Mouse (Mus musculus) mesoderm, embryonic 11.5 days (tissue): ENCODE results near the gene Gm1123.

Source experiments
- DNase-seq: peaks from one replicate; pipeline ENCODE4 v3.0.0-alpha.2; 2012; ENCODE audit warnings: low read depth, low spot score

Gene Gm1123

DNA sequence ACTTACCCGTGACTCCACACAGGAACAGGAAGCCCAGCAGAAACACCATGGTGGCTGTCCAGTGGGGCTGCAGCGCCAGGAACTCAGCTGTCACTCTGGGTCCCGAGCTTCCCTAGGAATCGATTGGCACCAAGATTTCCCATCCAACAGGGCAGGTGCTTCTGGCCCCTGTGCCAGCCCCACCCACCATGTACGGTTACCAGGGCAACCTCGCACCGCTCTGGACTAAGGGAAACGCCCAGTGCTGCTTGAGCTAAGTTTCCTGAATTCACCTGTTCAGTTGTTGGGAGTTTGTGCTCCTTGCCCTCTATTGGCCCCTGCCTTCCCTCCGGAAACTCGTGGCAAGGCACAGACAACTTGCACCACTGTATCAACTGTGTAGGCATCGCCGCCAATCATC lies at the start of gene Gm1123:
Gm1123 (minus strand) TSS at position 141 of the 400 bp plus-strand sequence.
- no peak for DNase-seq

DNA sequence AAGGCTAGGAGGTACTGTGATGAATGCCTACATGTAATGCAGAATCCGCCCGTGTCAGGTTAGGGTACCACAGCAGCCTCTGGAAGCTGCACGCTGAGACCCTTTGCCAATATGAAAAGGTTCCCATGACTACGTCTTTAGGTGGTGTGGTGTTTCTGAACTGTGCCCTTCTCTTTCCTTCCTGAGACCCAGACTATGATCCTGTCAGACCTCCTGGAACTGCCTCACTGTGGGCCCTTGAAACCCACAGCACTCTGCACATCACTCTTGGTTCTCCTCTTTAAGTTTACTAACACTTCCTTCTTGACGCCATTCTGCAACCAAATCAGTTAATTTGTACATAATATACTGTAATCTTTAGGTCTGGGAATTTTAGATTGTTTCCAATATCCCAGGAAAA lies 46.2 kb upstream of the Gm1123 start:
- no peak for DNase-seq

- DNase-seq, result no peak
Observed at GRCm38 (mm10) chr9:99081308-99081707, 45.8 kb upstream of the Gm1123 start.

- DNase-seq, result no peak
Observed at GRCm38 (mm10) chr9:99080657-99081056, 45.1 kb upstream of the Gm1123 start.

DNA sequence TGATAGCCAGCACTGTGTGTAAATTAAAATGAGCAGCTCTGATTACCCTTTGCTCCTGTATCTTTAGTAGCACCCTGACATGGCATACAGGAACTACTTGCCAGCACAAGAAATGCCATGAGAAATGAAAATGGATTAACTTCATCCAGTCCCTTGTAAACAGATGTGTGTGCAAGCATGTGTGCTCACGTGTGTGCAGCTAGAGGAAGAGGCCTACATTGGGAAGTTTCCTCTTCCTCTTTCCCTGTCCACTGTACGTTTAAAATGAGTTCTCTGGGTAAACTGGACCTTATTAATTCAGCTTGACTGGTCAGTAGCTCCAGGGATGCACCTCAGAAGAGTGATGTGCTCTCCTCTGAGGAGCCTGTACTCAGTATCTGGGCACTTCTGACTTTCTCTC lies 38.9 kb upstream of the Gm1123 start:
- no peak for DNase-seq

DNA sequence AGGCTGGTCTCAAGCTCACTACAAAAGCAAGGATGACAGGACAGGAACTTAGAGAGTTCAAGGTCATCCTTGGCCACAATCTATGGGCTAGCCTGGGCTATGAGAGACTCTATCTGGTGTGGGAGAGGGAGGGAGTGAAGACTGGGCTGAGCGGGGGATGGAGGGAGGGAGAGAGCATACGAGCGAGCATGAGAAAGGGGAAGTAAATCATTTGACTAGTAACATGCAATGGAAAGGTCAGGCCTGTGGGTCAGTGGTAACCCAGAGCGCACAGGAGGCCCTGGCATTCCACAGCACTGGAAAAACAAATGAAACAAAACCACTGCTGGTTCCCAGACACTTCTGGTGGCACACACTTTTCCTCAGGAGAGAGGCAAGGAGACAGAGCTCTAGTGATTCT lies 37.0 kb upstream of the Gm1123 start:
- DNase-seq, result peak; percentile 50

DNA sequence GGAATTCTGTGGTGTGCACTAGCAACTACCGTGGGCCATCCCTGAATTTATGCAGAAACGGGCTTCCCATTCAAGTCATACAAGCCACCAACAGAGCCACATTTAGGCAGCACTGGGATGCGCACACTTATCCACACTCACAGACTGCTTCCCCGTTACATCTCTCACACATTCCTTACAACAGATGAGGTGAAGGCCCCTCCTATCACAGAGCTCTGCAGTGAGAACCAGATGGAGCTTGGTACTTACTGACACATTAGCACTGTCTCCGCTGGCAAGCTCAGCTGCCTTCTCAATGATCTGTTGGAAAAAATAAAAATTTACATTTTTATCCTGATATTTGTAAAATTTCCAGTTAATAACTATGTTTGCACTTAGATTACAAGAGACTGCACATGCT lies 29.8 kb upstream of the Gm1123 start:
- DNase-seq, result no peak

DNA sequence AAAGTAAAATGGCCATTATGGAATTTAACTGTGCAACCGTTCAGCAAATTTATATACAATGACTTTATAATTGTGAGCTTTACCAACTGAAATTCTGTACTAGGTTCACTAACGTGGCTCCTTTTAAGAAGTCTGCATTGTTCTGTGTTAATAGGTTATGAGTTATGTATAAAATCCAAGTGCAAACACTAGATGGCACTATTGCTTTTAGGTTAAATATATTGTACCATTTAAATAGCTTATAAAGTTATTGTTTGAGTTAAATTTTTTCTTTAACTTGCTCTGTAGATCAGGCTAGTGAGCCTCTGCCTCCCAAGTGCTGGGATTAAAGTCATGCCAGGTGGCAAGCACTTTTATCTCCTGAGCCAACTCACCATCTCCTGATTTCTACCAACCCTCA lies 28.7 kb upstream of the Gm1123 start:
- DNase-seq, result peak; percentile 21

DNA sequence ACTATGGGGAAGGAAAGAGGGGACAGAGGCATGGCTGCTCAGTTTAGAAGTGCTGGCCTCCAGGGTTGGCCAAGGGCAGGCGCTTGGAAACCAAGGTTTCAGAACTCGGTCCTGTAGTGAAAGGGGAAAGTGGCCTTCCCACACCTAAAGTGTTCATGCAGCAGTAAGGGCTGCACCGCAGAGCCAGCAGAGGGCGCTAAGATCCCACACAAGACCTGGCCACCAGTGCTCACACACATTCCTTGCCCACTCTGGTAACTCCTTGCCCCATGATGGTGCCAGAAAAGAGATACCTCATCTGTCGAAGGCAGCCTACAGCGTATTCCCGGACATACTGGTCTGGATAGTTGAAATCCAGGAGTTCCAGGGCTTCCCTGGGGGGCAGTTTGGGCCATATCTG lies 27.0 kb upstream of the Gm1123 start:
- DNase-seq, result peak; percentile 83

DNA sequence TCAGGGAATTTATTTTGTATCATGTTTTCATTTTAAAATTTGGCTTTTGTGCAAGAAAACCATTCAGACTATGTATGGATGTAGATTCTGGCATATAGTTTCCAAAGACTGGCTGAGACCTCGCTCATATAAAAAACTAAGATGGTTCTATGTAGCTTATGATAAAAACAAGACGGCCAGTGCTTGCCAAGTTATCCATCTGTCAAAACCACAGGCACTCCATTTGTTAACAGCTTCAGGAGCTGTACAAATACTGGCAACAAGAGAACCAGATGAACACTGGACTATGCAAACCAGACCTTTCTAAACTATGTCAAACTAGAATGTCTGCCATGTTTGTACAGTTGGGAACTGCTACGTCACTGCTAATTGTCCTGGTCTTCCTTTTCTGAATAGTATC lies 22.2 kb upstream of the Gm1123 start:
- no peak for DNase-seq

- no peak for DNase-seq
Observed at GRCm38 (mm10) chr9:99049760-99050159, 14.2 kb upstream of the Gm1123 start.

GRCm38 (mm10) chr9:99048724-99049250 lies 13.3 kb upstream of the Gm1123 start:
- DNase-seq, result no peak

- DNase-seq, result no peak
Observed at GRCm38 (mm10) chr9:99044761-99045160, 9.2 kb upstream of the Gm1123 start.

GRCm38 (mm10) chr9:99042641-99043040 lies 7.1 kb upstream of the Gm1123 start:
- DNase-seq, result no peak

DNA sequence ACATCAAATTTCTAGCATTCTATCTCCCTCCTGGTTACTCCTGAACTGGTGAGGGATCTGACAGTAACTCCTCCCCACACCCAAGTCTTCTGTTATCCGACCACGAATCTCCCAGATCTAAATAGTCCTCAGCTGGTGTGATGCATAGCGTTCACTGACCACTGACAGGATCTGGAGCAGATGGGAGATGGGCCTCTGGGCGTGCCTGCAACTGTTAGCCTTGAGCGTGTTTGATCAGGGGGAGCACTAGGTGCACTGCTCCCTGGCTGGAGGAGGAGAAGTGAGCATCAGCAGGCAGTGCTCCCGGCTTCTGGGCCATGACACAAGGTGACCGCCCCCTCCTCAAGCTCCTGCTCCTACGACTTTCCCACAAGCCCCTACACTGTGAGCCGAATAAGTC lies 6.5 kb upstream of the Gm1123 start:
- no peak for DNase-seq

GRCm38 (mm10) chr9:99034111-99034510 lies 1.4 kb downstream of the Gm1123 start:
- DNase-seq, result no peak

- no peak for DNase-seq
Observed at GRCm38 (mm10) chr9:99032031-99032430, 3.5 kb downstream of the Gm1123 start.

- no peak for DNase-seq
Observed at GRCm38 (mm10) chr9:99021751-99022150, 13.8 kb downstream of the Gm1123 start.

GRCm38 (mm10) chr9:99021166-99021565 lies 14.3 kb downstream of the Gm1123 start:
- DNase-seq, result no peak

- DNase-seq, result no peak
Observed at GRCm38 (mm10) chr9:99017679-99018078, 17.8 kb downstream of the Gm1123 start.

DNA sequence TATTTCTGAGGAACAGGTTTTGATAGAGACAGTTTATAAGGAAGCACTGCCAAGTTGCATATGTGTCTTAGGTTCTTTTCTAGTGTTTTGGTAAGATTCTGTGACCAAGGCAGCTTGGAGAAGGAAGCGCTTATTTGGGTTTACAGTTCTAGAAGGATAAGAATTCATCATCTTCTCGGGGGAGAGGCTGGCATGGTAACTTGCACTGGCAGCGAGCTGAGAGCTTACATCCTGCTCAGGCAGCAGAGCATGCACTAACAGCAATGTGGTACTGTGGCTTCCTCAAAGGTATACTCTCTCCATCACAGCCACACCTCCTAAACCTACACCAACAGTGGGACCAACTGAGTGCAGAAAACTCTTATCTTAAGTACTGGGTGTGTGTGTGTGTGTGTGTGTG lies 18.8 kb downstream of the Gm1123 start:
- DNase-seq, result no peak

DNA sequence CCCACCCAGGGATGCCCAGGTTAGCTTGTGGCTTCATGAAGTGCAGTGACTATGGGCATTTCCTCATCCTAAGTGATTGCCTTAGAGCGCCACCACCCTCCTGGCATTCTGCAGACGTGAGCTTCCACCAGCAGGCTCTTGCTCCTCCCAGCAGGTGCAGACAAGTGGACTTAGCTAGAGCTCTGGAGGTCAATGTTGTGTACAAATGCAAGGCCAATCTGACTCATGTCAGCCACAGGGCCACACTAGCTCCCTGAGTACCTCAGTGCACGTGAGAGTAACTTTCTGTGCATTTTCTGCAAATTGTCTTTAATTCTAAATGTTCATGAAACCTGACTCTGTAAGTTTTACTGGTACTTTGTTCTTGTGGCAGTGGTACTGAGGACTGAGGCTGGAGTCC lies 19.2 kb downstream of the Gm1123 start:
- no peak for DNase-seq

DNA sequence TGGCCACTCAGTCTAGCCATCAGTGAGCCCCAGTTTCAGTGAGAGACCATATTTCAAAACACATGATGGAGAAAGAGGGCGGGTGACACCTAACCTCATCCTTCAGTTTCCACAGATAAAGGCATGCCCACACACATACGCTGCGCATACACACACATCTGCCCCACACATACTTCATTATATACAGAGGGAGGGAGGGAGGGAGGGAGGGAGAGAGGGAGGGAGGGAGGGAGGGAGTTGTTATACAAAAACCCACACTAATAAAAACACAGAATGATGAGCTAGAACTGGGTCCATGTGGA lies 25.7 kb downstream of the Gm1123 start:
- DNase-seq, result no peak

DNA sequence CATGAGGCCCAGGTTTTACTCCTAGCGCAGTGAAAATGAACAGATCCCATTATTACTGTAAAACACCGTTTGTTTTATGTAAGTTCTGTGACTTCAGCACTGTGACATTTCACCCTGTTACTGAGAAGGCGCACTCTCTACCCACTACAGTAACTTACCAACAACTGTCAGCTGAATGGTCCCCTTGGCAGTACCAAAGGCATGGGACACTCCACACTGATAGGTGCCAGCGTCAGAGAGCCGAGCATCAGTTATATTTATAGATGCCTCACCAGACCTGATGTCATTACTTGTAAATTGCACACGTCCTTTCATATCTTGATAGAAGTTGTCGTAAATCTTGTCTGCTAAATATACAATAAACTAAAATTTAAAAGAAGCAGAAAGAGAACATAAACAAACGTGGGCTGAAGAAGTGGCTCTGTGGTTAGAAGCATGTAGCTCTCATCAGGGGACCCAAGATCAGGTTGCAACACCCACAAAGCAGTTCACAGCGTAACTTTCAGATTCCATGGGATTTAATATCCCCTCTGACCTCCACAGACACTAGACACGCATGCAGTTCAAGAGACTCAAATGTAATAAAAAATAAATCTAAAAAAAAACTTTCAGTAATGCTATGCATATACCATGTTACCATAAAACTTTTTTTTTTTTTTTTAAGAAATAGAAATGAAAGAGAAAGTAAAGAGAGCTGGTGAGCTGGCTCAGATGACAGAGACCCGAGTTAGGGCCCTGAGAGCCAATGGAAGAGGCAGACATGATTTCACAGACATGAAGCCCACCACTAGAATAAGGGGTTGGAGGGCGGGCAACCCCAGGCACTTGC lies 26.2 kb downstream of the Gm1123 start:
- DNase-seq, result no peak
